Mouse (Mus musculus) midbrain, embryonic 14.5 days (tissue): ENCODE data around the gene Tnfsfm13. TPM values are rescaled to one million over a fixed set of nuclear protein-coding genes. Genes with fewer than 3 reads are reported as not detected.

Experiments
- ATAC-seq: fragments of 200-750 bp; cut with Nextera tagmentation; 2 replicates; pipeline ENCODE4 v1.8.0; 2017; ENCODE audit warnings: moderate number of reproducible peaks, moderate library complexity; ENCODE audit not compliant: low FRiP score, low TSS enrichment
- DNase-seq: peaks from one replicate; pipeline ENCODE4 v3.0.0-alpha.2; 2015
- H3K27ac ChIP-seq: fragments of 300-500 bp; sonication (generic); replicated peaks from 2 replicates; pipeline ENCODE4 v1.5.1; 2014; ENCODE audit warnings: mild to moderate bottlenecking, low read depth, low read length, moderate library complexity
- H3K27me3 ChIP-seq: fragments of 300-500 bp; sonication (generic); 2 replicates; pipeline ENCODE4 v1.6.1; 2014; ENCODE audit warnings: low read length, control low read depth, mixed read lengths; ENCODE audit not compliant: control insufficient read depth, insufficient read depth
- H3K36me3 ChIP-seq: fragments of 300-500 bp; sonication (generic); 2 replicates; pipeline ENCODE4 v1.6.1; 2014; ENCODE audit warnings: low read length, control low read depth; ENCODE audit not compliant: control insufficient read depth, insufficient read depth
- H3K4me1 ChIP-seq: fragments of 300-500 bp; sonication (generic); 2 replicates; pipeline ENCODE4 v1.6.1; 2014; ENCODE audit warnings: mild to moderate bottlenecking, antibody characterized with exemption, low read length, control low read depth; ENCODE audit not compliant: control insufficient read depth, insufficient read depth
- H3K4me2 ChIP-seq: fragments of 300-500 bp; sonication (generic); 2 replicates; pipeline ENCODE4 v1.6.1; 2014; ENCODE audit warnings: mild to moderate bottlenecking, low read length, moderate library complexity
- H3K4me3 ChIP-seq: fragments of 300-500 bp; sonication (generic); replicated peaks from 2 replicates; pipeline ENCODE4 v1.5.1; 2014; ENCODE audit warnings: low read depth, low read length
- H3K9ac ChIP-seq: fragments of 300-500 bp; sonication (generic); replicated peaks from 2 replicates; pipeline ENCODE4 v1.6.1; 2014; ENCODE audit warnings: mild to moderate bottlenecking, low read length, moderate library complexity
- H3K9me3 ChIP-seq: fragments of 300-500 bp; sonication (generic); 2 replicates; pipeline ENCODE4 v1.6.1; 2016; ENCODE audit warnings: low read length, control low read depth, mixed read lengths; ENCODE audit not compliant: control insufficient read depth
- WGBS: fragments of 180-500 bp; shearing (Covaris S2); extraction: QIAGEN DNeasy Blood & Tissue Kit; methylation state at CpG from one replicate; pipeline ENCODE4 v1.1.7; 2014; 5-methylcytosine and 5-hydroxymethylcytosine counted together
- polyA plus RNA-seq: library from polyadenylated mRNA; unstranded; fragments of >200 nt; fragmentation: Nextera tagmentation; extraction: Ambion mirVana; gene quantifications from 2 replicates; pipeline ENCODE4 v1.2.1, GENCODE M21; 2014

Tnfsfm13 gene
- polyA plus RNA-seq, 1 experiment from 2014 or later, result 1.1 TPM

GRCm38 (mm10) chr11:69664841-69665240 lies 31.1 kb downstream of the Tnfsfm13 start:
- Histone ChIP-seq H3K27ac (no peak overlapping the region), H3K4me1 (peaks cover 15% of the 10 kb centered on the region), H3K4me3 (no peak overlapping the region), H3K27me3 (no peaks in the 10 kb centered on the region), H3K9ac (no peak overlapping the region), H3K4me2 (no peak overlapping the region), H3K9me3 (no peaks in the 10 kb centered on the region), H3K36me3 (peaks cover 64% of the 10 kb centered on the region)
- 94% methylated on average over 7 of the region's 7 CpGs for WGBS
- DNase-seq, result no peak
- no peak for ATAC-seq

DNA sequence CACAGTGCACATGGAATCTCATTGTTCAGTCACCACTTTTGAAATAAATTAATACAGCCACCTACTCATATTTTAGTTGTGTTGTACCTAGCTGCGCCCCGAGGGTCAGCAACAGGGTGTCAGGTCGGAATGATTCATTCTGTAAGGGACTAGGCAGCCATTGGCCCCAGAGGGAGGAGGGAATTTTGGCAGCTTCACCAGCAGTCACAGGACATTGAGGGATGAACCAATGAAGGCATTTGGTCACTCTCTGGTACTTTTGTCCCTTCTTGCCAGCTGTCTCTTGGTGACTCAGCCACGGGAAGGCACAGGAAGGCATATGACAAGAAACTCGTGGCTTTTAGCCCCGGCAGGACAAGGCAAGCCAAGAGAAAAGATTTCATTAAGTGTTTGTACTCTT lies 32.1 kb downstream of the Tnfsfm13 start:
- H3K36me3 ChIP-seq, result peaks cover 59% of the 10 kb centered on the region
- no peak overlapping the region for H3K4me3 ChIP-seq
- no peak overlapping the region for H3K9ac ChIP-seq
- DNase-seq (no peak), ATAC-seq (no peak)
- WGBS, result 85% methylated on average over 6 of the region's 6 CpGs
- H3K9me3 ChIP-seq, result no peaks in the 10 kb centered on the region
- no peak overlapping the region for H3K4me2 ChIP-seq
- H3K27ac ChIP-seq, result peak overlapping the region; percentile 93
- peaks cover 13% of the 10 kb centered on the region for H3K4me1 ChIP-seq
- H3K27me3 ChIP-seq, result no peaks in the 10 kb centered on the region

DNA sequence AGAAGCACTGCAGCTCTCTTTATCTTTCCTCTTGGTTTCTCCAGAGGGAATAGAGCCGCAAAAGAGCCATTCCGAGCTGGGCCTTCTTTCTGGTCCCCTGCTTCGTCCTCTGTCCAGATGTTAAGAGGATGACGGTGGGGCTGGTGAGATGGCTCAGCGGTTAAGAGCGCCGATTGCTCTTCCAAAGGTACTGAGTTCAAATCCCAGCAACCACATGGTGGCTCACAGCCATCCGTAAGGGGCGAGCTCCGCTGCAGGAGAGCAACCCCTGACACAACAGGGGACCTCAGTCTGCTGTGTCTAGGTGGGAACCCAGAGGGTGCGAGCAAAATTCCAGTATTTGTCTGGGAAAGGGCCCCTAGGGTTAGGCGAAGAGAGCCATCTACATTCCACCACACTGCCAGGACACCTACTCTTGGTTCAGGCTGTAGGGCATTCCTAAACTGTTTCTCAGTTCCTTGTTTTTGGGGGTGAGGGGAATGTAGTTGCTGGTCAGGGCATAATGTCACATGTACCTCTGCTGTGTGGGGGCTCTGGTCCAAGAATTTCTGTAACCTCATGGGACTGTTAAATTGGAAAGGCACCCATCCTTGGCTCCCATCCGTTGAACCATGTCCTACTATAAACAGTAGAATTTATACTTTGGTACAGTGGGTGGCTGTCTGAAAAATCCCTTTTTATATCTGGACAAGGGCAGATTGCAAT lies 32.8 kb downstream of the Tnfsfm13 start:
- H3K36me3 ChIP-seq, result peaks cover 59% of the 10 kb centered on the region
- ATAC-seq, result peak; percentile 13; the same call in 1 of the 2 replicates

GRCm38 (mm10) chr11:69662213-69662966 lies 33.5 kb downstream of the Tnfsfm13 start, which contains the start of gene Mpdu1:
Gene Mpdu1, minus strand, starts transcription at chr11:69662642.
- DNase-seq (peak; percentile 98), ATAC-seq (peak; percentile 95)
- H3K9me3 ChIP-seq, result no peaks in the 10 kb centered on the region
- H3K9ac ChIP-seq, result peak within 1 kb of the TSS; percentile 63
- peak within 1 kb of the TSS; percentile 93 for H3K27ac ChIP-seq
- peak within 1 kb of the TSS; percentile 63 for H3K4me2 ChIP-seq
- WGBS, result under 1% methylated on average over 48 of the region's 48 CpGs
- H3K4me1 ChIP-seq, result peaks cover 13% of the 10 kb centered on the region
- H3K4me3 ChIP-seq, result peak within 1 kb of the TSS; percentile 52
- no peaks in the 10 kb centered on the region for H3K27me3 ChIP-seq
- peaks cover 59% of the 10 kb centered on the region for H3K36me3 ChIP-seq

More for the DNA sequence above, 32.8 kb downstream of the Tnfsfm13 start:
- Histone ChIP-seq H3K4me2 (peak overlapping the region; percentile 63), H3K4me3 (peak overlapping the region; percentile 52), H3K4me1 (peaks cover 13% of the 10 kb centered on the region), H3K27ac (peak overlapping the region; percentile 93), H3K9ac (peak overlapping the region; percentile 46; the same call in 1 of the 2 replicates), H3K9me3 (no peaks in the 10 kb centered on the region), H3K27me3 (no peaks in the 10 kb centered on the region)
- 68% methylated on average over 13 of the region's 13 CpGs for WGBS
- DNase-seq, result no peak

DNA sequence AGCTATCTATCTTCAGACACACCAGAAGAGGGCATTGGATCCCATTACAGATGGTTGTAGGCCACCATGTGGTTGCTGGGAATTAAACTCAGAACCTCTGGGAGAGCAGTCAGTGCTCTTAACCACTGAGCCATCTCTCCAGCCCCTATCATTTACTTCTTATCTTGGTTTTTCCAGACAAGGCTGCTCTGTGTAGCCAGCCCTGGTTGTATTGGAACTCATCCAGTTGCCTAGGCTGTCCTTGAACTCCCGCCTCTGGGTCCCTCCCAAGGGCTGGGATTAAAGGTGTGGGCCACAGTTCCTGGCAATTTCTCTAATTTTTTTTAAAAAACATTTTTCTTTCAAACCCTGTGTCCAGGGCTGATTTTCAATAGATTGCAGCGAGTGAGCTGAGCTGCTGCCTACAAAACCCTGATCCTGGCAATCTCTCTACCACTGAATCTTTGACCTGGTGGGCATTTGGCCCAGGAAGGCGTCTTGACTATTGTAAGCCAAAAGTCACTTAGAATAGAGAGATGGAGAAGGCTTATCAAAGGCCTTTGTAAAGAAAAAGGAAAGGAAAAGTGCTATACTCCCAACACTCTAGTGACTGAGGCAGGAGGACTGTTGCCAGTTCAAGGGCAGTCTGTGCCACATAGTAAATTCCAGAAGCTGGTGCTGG lies 34.5 kb downstream of the Tnfsfm13 start:
- Histone ChIP-seq H3K4me1 (peaks cover 13% of the 10 kb centered on the region), H3K4me3 (peak overlapping the region; percentile 52), H3K27ac (no peak overlapping the region), H3K27me3 (no peaks in the 10 kb centered on the region), H3K36me3 (peaks cover 56% of the 10 kb centered on the region), H3K9me3 (no peaks in the 10 kb centered on the region), H3K4me2 (peak overlapping the region; percentile 63), H3K9ac (no peak overlapping the region; the same call in 1 of the 2 replicates)
- no peak for DNase-seq
- WGBS, result 75% methylated on average over 3 of the region's 3 CpGs
- ATAC-seq, result no peak

DNA sequence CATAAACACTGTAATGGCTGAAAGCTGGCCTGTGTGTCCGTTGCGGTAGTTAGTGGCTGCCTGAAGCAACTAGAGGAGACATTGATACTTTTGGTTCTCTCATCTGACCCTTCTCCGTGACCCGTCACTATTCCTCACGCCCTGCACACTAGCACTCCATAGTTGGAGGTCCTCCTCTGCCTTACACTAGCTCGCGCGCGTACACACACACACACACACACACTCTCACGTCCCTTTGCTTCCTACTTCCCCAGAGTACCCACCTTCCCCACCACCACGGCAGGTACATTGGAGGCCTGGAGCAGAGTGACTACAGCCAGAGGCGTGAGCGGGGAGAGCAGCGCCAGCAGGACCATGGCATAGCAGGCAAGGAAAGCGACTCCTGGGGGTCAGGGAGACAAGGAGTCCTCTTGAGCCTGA lies 38.4 kb downstream of the Tnfsfm13 start:
- H3K9me3 ChIP-seq, result no peaks in the 10 kb centered on the region
- DNase-seq, result no peak
- H3K36me3 ChIP-seq, result peaks cover 53% of the 10 kb centered on the region
- no peak overlapping the region for H3K9ac ChIP-seq
- H3K4me3 ChIP-seq, result no peak overlapping the region
- H3K4me2 ChIP-seq, result no peak overlapping the region
- ATAC-seq, result no peak
- peaks cover 7% of the 10 kb centered on the region; the same call in 1 of the 2 replicates for H3K4me1 ChIP-seq
- 86% methylated on average over 15 of the region's 15 CpGs for WGBS
- H3K27me3 ChIP-seq, result no peaks in the 10 kb centered on the region
- no peak overlapping the region for H3K27ac ChIP-seq

- WGBS, result 83% methylated on average over 10 of the region's 10 CpGs
- Histone ChIP-seq H3K4me3 (no peak overlapping the region), H3K9ac (no peak overlapping the region), H3K4me2 (no peak overlapping the region), H3K4me1 (peaks cover 7% of the 10 kb centered on the region; the same call in 1 of the 2 replicates), H3K27ac (no peak overlapping the region), H3K36me3 (peaks cover 59% of the 10 kb centered on the region), H3K9me3 (no peaks in the 10 kb centered on the region), H3K27me3 (no peaks in the 10 kb centered on the region)
- no peak for ATAC-seq
- peak; percentile 88 for DNase-seq
Measured at GRCm38 (mm10) chr11:69656617-69657461, 39.1 kb downstream of the Tnfsfm13 start.

DNA sequence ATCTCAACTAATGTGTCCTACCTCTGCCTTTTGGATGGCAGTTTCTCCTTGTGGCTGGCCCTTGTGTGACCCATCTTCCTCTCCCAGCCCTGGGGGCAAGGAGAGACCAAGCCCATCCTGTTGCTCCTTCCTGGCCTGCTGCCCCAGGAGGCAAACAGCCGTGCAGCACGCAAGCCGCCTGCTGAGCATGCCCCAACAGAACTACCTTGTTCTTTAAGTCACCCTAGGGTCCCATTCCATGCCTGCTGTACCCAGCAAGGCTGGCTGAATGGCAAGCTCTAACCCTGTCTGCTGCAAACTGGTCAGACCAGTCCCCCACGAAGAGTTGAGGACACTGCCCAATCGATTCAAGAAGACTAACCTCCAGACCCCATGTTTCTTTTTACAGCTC lies 39.8 kb downstream of the Tnfsfm13 start:
- no peak overlapping the region for H3K9ac ChIP-seq
- WGBS, result 90% methylated on average over 5 of the region's 5 CpGs
- DNase-seq (no peak), ATAC-seq (no peak)
- peaks cover 67% of the 10 kb centered on the region for H3K36me3 ChIP-seq
- 0 out of 2 replicates have a peak, but pooled peaks cover under 1% of the 10 kb centered on the region for H3K4me1 ChIP-seq
- no peak overlapping the region for H3K4me2 ChIP-seq
- H3K27me3 ChIP-seq, result no peaks in the 10 kb centered on the region
- H3K9me3 ChIP-seq, result no peaks in the 10 kb centered on the region
- no peak overlapping the region for H3K4me3 ChIP-seq
- H3K27ac ChIP-seq, result no peak overlapping the region
